Mouse (Mus musculus) kidney, adult 2 months (tissue): ENCODE results near the gene Gps2. TPM values are rescaled to one million over a fixed set of nuclear protein-coding genes. Genes with fewer than 3 reads are reported as not detected.

ENCODE experiments used
- DNase-seq: peaks from one replicate; pipeline ENCODE4 v3.0.0; 2021
- H3K27ac ChIP-seq: fragments of 200-500 bp; 2 replicates; pipeline ENCODE4 v1.5.1; 2012; ENCODE audit warnings: low read depth, low read length, control low read depth, inconsistent platforms; ENCODE audit not compliant: insufficient read depth
- H3K27me3 ChIP-seq: fragments of 200-500 bp; replicated peaks from 2 replicates; pipeline ENCODE4 v1.6.1; 2012; ENCODE audit warnings: mild to moderate bottlenecking, moderate library complexity, low read length, inconsistent platforms; ENCODE audit not compliant: control insufficient read depth, insufficient read depth
- H3K36me3 ChIP-seq: fragments of 200-500 bp; 2 replicates; pipeline ENCODE4 v1.6.1; 2012; ENCODE audit warnings: mild to moderate bottlenecking, moderate library complexity, low read length, inconsistent platforms; ENCODE audit not compliant: control insufficient read depth, insufficient read depth
- H3K4me1 ChIP-seq: fragments of 200-500 bp; 2 replicates; pipeline ENCODE4 v1.6.1; 2011; ENCODE audit warnings: low read length; ENCODE audit not compliant: control insufficient read depth, insufficient read depth
- H3K4me3 ChIP-seq: fragments of 200-500 bp; 2 replicates; pipeline ENCODE4 v1.5.1; 2011; ENCODE audit warnings: mild to moderate bottlenecking, low read depth, low read length, control low read depth; ENCODE audit not compliant: insufficient read depth
- CTCF ChIP-seq: fragments of 200-500 bp; conservative IDR thresholded peaks from 2 replicates; pipeline ENCODE4 v1.5.1; 2011; ENCODE audit warnings: low read depth, mild to moderate bottlenecking, control low read depth, low read length, moderate library complexity, mixed read lengths; ENCODE audit not compliant: insufficient read depth, insufficient read length
- POLR2A ChIP-seq: fragments of 200-500 bp; IDR thresholded peaks from one replicate; pipeline ENCODE4 v1.6.1; 2011; ENCODE audit warnings: low read depth, low read length, control low read depth
- WGBS: fragments of 180-500 bp; shearing (Covaris S2); methylation state at CpG from one replicate; pipeline ENCODE4 v1.1.7; 2018; 5-methylcytosine and 5-hydroxymethylcytosine counted together
- polyA plus RNA-seq: library from polyadenylated mRNA; depleted of rRNA; stranded (reverse); fragments of >200 nt; gene quantifications from 2 replicates; pipeline ENCODE4 v1.2.3, GENCODE M21; 2012

The Gps2 gene
- polyA plus RNA-seq, 1 experiment, result 72.9 TPM

GRCm38 (mm10) chr11:69876186-69876585 lies 37.5 kb upstream of the Gps2 start:
- DNase-seq, result peak; percentile 65
- Histone ChIP-seq H3K4me1 (0 out of 2 replicates have a peak, but pooled peaks cover 11% of the 10 kb centered on the region), H3K36me3 (no peaks in the 10 kb centered on the region), H3K27ac (no peak overlapping the region), H3K4me3 (no peak overlapping the region), H3K27me3 (no peaks in the 10 kb centered on the region)
- TF ChIP-seq CTCF (no peak), POLR2A (no peak)
- WGBS, result 51% methylated on average over 7 of the region's 7 CpGs

DNA sequence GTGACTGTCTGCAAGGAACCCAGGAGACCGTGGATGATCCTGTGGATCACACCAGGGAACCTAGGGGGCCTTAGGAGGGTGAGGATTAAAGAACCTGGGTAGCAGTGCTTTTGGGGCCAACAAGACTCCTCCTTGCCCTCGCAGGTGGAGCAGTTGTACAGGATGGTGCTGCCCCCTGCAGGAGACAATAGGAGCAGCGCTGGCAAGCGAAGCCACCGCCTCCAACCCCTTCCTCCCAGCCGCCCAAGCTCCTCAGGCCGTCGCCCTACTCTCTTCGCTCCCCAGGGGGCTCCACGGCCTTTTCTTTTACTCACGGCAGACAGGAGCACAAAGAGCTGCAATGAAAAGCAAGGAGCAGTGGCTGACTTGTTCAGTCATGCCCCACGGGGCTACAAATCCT lies 36.8 kb upstream of the Gps2 start:
- DNase-seq, result peak; percentile 87
- Histone ChIP-seq H3K4me1 (peaks cover 14% of the 10 kb centered on the region; the same call in 1 of the 2 replicates), H3K27ac (no peak overlapping the region), H3K4me3 (no peak overlapping the region), H3K27me3 (no peaks in the 10 kb centered on the region), H3K36me3 (no peaks in the 10 kb centered on the region)
- WGBS, result 3% methylated on average over 12 of the region's 12 CpGs
- TF ChIP-seq CTCF (peak; percentile 90), POLR2A (no peak)

GRCm38 (mm10) chr11:69877878-69878277 lies 35.8 kb upstream of the Gps2 start, which contains the start of gene Tmem95:
Gene Tmem95 (minus strand): TSS chr11:69878018.
- no peak within 1 kb of the TSS for H3K27ac ChIP-seq
- H3K27me3 ChIP-seq, result no peaks in the 10 kb centered on the region
- peaks cover 14% of the 10 kb centered on the region; the same call in 1 of the 2 replicates for H3K4me1 ChIP-seq
- no peaks in the 10 kb centered on the region for H3K36me3 ChIP-seq
- H3K4me3 ChIP-seq, result no peak within 1 kb of the TSS
- no peak for DNase-seq
- TF ChIP-seq CTCF (no peak), POLR2A (no peak)
- 84% methylated on average over 11 of the region's 11 CpGs for WGBS

GRCm38 (mm10) chr11:69878399-69878798 lies 35.3 kb upstream of the Gps2 start:
- TF ChIP-seq POLR2A, result no peak
- no peak for TF ChIP-seq CTCF
- no peaks in the 10 kb centered on the region for H3K27me3 ChIP-seq
- no peak overlapping the region for H3K27ac ChIP-seq
- WGBS, result 79% methylated on average over 3 of the region's 3 CpGs
- no peak for DNase-seq
- H3K4me3 ChIP-seq, result no peak overlapping the region
- H3K4me1 ChIP-seq, result peaks cover 14% of the 10 kb centered on the region; the same call in 1 of the 2 replicates
- no peaks in the 10 kb centered on the region for H3K36me3 ChIP-seq

- peaks cover 14% of the 10 kb centered on the region; the same call in 1 of the 2 replicates for H3K4me1 ChIP-seq
- 78% methylated on average over 6 of the region's 6 CpGs for WGBS
- DNase-seq, result no peak
- no peaks in the 10 kb centered on the region for H3K36me3 ChIP-seq
- TF ChIP-seq CTCF, result no peak
- TF ChIP-seq POLR2A, result no peak
- no peaks in the 10 kb centered on the region for H3K27me3 ChIP-seq
- H3K4me3 ChIP-seq, result no peak overlapping the region
- H3K27ac ChIP-seq, result no peak overlapping the region
Measured at GRCm38 (mm10) chr11:69878952-69879351, 34.7 kb upstream of the Gps2 start.

DNA sequence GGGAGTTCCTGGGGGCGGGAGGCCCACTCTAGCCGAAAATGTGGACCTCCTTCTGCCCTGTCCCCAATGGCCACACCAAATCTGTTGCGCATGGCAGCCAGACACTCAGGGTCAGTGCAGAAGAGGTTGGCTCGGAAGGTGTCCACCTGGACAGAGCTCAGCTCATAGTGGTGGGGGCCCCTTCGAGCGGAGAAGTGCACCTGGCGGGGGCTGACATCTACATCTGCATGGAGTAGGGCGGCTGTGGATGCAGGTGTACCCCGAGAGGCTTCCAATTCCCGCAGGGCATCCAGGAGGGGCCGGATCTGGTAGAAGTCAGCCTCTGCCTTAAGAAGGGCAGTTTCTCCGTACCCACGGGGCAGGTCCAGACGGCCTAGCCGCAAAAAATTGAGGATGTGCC lies 34.0 kb upstream of the Gps2 start:
- no peak for DNase-seq
- 53% methylated on average over 15 of the region's 15 CpGs for WGBS
- Histone ChIP-seq H3K36me3 (no peaks in the 10 kb centered on the region), H3K4me1 (peaks cover 14% of the 10 kb centered on the region; the same call in 1 of the 2 replicates), H3K4me3 (peak overlapping the region; percentile 73), H3K27me3 (no peaks in the 10 kb centered on the region), H3K27ac (peak overlapping the region; percentile 36; the same call in 1 of the 2 replicates)
- TF ChIP-seq POLR2A, result no peak
- TF ChIP-seq CTCF, result no peak

DNA sequence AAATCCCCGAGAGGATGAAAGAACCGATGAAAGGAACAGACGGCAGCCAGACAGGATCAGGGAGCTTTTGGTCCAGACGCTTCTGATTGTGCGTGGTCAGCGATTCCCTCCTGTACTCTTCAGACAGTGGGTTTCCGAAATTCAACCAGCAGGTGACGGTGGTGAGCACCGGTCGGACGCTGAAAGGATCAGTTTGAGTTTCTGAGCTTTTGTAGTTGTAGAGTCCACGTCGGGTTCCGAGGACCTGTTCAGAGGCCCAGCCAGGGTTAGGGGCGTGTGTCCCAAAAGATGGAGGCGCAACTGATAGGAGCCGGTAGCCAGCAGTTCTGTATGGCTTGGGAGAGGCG lies 33.2 kb upstream of the Gps2 start:
- under 1% methylated on average over 18 of the region's 18 CpGs for WGBS
- Histone ChIP-seq H3K36me3 (no peaks in the 10 kb centered on the region), H3K4me1 (peaks cover 14% of the 10 kb centered on the region; the same call in 1 of the 2 replicates), H3K4me3 (peak overlapping the region; percentile 73), H3K27ac (peak overlapping the region; percentile 92), H3K27me3 (no peaks in the 10 kb centered on the region)
- peak; percentile 89 for DNase-seq
- TF ChIP-seq CTCF (peak; percentile 78), POLR2A (no peak)
